ENCODE assay signal across 30 mouse cellular contexts in genomic region chr11:13337319-13337878, GRCm38 (mm10).
DNase-seq lines count a peak whose midpoint lies in the region; ATAC-seq lines count a peak whose summit lies in the region.
"Had no signal": no experiment of that assay in that cellular context is flagged by ENCODE, and none has a peak within 500 bp of the region (broad histone marks: within the 10 kb centered on the region; RNA-seq: fewer than 3 reads in every experiment).

No protein-coding gene starts in this region.

- H3K27me3 ChIP-seq in embryonic facial prominence, embryonic 14.5 days (replicated peaks; ENCODE audit: control insufficient read depth, insufficient read depth, low read length): no peaks in the 10 kb centered on the region
- H3K27me3 ChIP-seq in embryonic facial prominence, embryonic 10.5 days (replicated peaks; ENCODE audit: low read depth, poor library complexity, severe bottlenecking): no peaks in the 10 kb centered on the region
- H3K27me3 ChIP-seq: CH12.LX; embryonic facial prominence, embryonic 12.5 days; forebrain, embryonic 12.5 days; forebrain, embryonic 15.5 days; heart, embryonic 12.5 days; heart, embryonic 15.5 days; Patski had no signal

- no peak overlapping the region for H3K4me3 ChIP-seq in embryonic facial prominence, embryonic 14.5 days (ENCODE audit: low read depth, low read length)
- no peak overlapping the region for H3K4me3 ChIP-seq in embryonic facial prominence, embryonic 10.5 days
- H3K4me3 ChIP-seq: embryonic facial prominence, embryonic 12.5 days; erythroblast, embryonic 14.5 days; forebrain, embryonic 12.5 days; forebrain, embryonic 15.5 days; heart, embryonic 12.5 days; heart, embryonic 15.5 days had no signal

- H3K9ac ChIP-seq in embryonic facial prominence, embryonic 14.5 days (ENCODE audit: low read depth, low read length): no peak overlapping the region
- H3K9ac ChIP-seq: embryonic facial prominence, embryonic 12.5 days; forebrain, embryonic 12.5 days; forebrain, embryonic 15.5 days; heart, embryonic 12.5 days; heart, embryonic 15.5 days; hindbrain, embryonic 14.5 days had no signal

- WGBS in embryonic facial prominence, embryonic 14.5 days: 63% methylated on average over 1 of the region's 1 CpGs
- 71% methylated on average over 1 of the region's 1 CpGs for WGBS in embryonic facial prominence, embryonic 10.5 days

- no peaks in the 10 kb centered on the region for H3K4me1 ChIP-seq in embryonic facial prominence, embryonic 14.5 days (ENCODE audit: control insufficient read depth, insufficient read depth, low read length)
- no peaks in the 10 kb centered on the region for H3K4me1 ChIP-seq in embryonic facial prominence, embryonic 10.5 days
- H3K4me1 ChIP-seq: embryonic facial prominence, embryonic 12.5 days; forebrain, embryonic 12.5 days; forebrain, embryonic 15.5 days; heart, embryonic 12.5 days; heart, embryonic 15.5 days had no signal

- DNase-seq in embryonic facial prominence, embryonic 14.5 days (ENCODE audit: low spot score): peak; percentile 1
- DNase-seq in embryonic facial prominence, embryonic 10.5 days (ENCODE audit: low spot score): no peak
- peak; percentile 15 to 18 for DNase-seq in frontal cortex, adult 2 months (ENCODE audit: extremely low spot score in 1 of 2, low spot score in 1 of 2)
- DNase-seq in frontal cortex, postnatal 10 days (ENCODE audit: low spot score in 2 of 2): no peak
- peak; percentile 4 for DNase-seq in right cerebral cortex, adult 18-20 months
- no peak for DNase-seq in right cerebral cortex, postnatal 14 days
- DNase-seq in right cerebral cortex, postnatal 4 days: peak; percentile 8
- DNase-seq in cerebellum, postnatal 14 days: no peak
- DNase-seq: adrenal gland, postnatal 10 days; adrenal gland, postnatal 36 days; cerebellum, adult 11 months; cerebellum, adult 2 months; cerebellum, adult 9-11 months; gastrocnemius, postnatal 25 days; heart, adult 18-20 months; heart, postnatal 10 days; heart, postnatal 36 days had no signal

- H3K27ac ChIP-seq in embryonic facial prominence, embryonic 14.5 days (replicated peaks; ENCODE audit: low read depth, low read length): no peak overlapping the region
- no peak overlapping the region for H3K27ac ChIP-seq in embryonic facial prominence, embryonic 10.5 days (replicated peaks)
- H3K27ac ChIP-seq: embryonic facial prominence, embryonic 12.5 days; forebrain, embryonic 12.5 days; forebrain, embryonic 15.5 days; heart, embryonic 15.5 days; hindbrain, embryonic 14.5 days; hindbrain, postnatal 0 days had no signal

- H3K4me2 ChIP-seq in embryonic facial prominence, embryonic 14.5 days (ENCODE audit: low read depth, low read length): no peak overlapping the region
- H3K4me2 ChIP-seq: embryonic facial prominence, embryonic 12.5 days; forebrain, embryonic 12.5 days; forebrain, embryonic 15.5 days; heart, embryonic 12.5 days; heart, embryonic 15.5 days; hindbrain, embryonic 14.5 days had no signal

- ATAC-seq in embryonic facial prominence, embryonic 14.5 days (ENCODE audit: low read depth): no peak
- ATAC-seq: forebrain, embryonic 15.5 days; hindbrain, postnatal 0 days; inflammation-experienced regulatory T-cells, adult 6 months; intestine, embryonic 16.5 days; Patski had no signal

- H3K9me3 ChIP-seq in embryonic facial prominence, embryonic 14.5 days (ENCODE audit: control insufficient read depth, low read length): no peaks in the 10 kb centered on the region
- no peaks in the 10 kb centered on the region for H3K9me3 ChIP-seq in embryonic facial prominence, embryonic 10.5 days
- H3K9me3 ChIP-seq: embryonic facial prominence, embryonic 12.5 days; forebrain, embryonic 12.5 days; forebrain, embryonic 15.5 days; G1E; heart, embryonic 12.5 days; heart, embryonic 15.5 days had no signal

- no peaks in the 10 kb centered on the region for H3K36me3 ChIP-seq in embryonic facial prominence, embryonic 14.5 days (ENCODE audit: control insufficient read depth, insufficient read depth, low read length)
- H3K36me3 ChIP-seq in embryonic facial prominence, embryonic 10.5 days (replicated peaks): no peaks in the 10 kb centered on the region
- H3K36me3 ChIP-seq: embryonic facial prominence, embryonic 12.5 days; forebrain, embryonic 12.5 days; forebrain, embryonic 15.5 days; G1E; heart, embryonic 12.5 days; heart, embryonic 15.5 days had no signal

Comparison
In these comparisons a context has a peak if more than half of its experiments do, and no peak if none do; other contexts are left out.
1. DNase-seq: peak in embryonic facial prominence, embryonic 14.5 days (single experiment), frontal cortex, adult 2 months (2 of 2), right cerebral cortex, adult 18-20 months (single experiment) and right cerebral cortex, postnatal 4 days (single experiment); none in embryonic facial prominence, embryonic 10.5 days (single experiment), frontal cortex, postnatal 10 days (0 of 2), right cerebral cortex, postnatal 14 days (single experiment) and cerebellum, postnatal 14 days (0 of 2).